Mouse (Mus musculus): ENCODE data around the gene Zic4.

Gene Zic4

GRCm38 (mm10) chr9:91361856-91362601, at the start of gene Zic4:
TSS of gene Zic4 (plus strand) at chr9:91362413.
- DNase-seq (ENCODE audit: low spot score), result no peak

- no peak for DNase-seq (ENCODE audit: low spot score)
Observed at GRCm38 (mm10) chr9:91347591-91347990, 14.6 kb upstream of the Zic4 start.

GRCm38 (mm10) chr9:91348746-91349145, 13.5 kb upstream of the Zic4 start:
- DNase-seq (ENCODE audit: low spot score), result no peak

GRCm38 (mm10) chr9:91350211-91350791, 11.9 kb upstream of the Zic4 start:
- no peak for DNase-seq (ENCODE audit: low spot score)

GRCm38 (mm10) chr9:91350861-91351291, 11.3 kb upstream of the Zic4 start:
- no peak for DNase-seq (ENCODE audit: low spot score)

- no peak for DNase-seq (ENCODE audit: low spot score)
Observed at GRCm38 (mm10) chr9:91351361-91351760, 10.9 kb upstream of the Zic4 start.

- no peak for DNase-seq (ENCODE audit: low spot score)
Observed at GRCm38 (mm10) chr9:91351961-91352411, 10.2 kb upstream of the Zic4 start.

GRCm38 (mm10) chr9:91352786-91353185, 9.4 kb upstream of the Zic4 start:
- DNase-seq (ENCODE audit: low spot score), result no peak

- no peak for DNase-seq (ENCODE audit: low spot score)
Observed at GRCm38 (mm10) chr9:91353551-91354433, 8.4 kb upstream of the Zic4 start.

- no peak for DNase-seq (ENCODE audit: low spot score)
Observed at GRCm38 (mm10) chr9:91354434-91355269, 7.6 kb upstream of the Zic4 start.

GRCm38 (mm10) chr9:91355270-91355589, 7.0 kb upstream of the Zic4 start:
- DNase-seq (ENCODE audit: low spot score), result no peak

- peak; percentile 54 for DNase-seq (ENCODE audit: low spot score)
Observed at GRCm38 (mm10) chr9:91355629-91356352, 6.4 kb upstream of the Zic4 start.

- DNase-seq (ENCODE audit: low spot score), result no peak
Observed at GRCm38 (mm10) chr9:91356353-91356740, 5.9 kb upstream of the Zic4 start.

GRCm38 (mm10) chr9:91357321-91357720, 4.9 kb upstream of the Zic4 start:
- no peak for DNase-seq (ENCODE audit: low spot score)

GRCm38 (mm10) chr9:91358851-91359687, 3.1 kb upstream of the Zic4 start:
- DNase-seq (ENCODE audit: low spot score), result no peak

GRCm38 (mm10) chr9:91360151-91361032, 1.8 kb upstream of the Zic4 start:
- DNase-seq (ENCODE audit: low spot score), result no peak

GRCm38 (mm10) chr9:91361033-91361855, 969 bp upstream of the Zic4 start:
- no peak for DNase-seq (ENCODE audit: low spot score)

- DNase-seq (ENCODE audit: low spot score), result no peak
Observed at GRCm38 (mm10) chr9:91363011-91363730, 958 bp downstream of the Zic4 start.
